In the genomic region with DNA sequence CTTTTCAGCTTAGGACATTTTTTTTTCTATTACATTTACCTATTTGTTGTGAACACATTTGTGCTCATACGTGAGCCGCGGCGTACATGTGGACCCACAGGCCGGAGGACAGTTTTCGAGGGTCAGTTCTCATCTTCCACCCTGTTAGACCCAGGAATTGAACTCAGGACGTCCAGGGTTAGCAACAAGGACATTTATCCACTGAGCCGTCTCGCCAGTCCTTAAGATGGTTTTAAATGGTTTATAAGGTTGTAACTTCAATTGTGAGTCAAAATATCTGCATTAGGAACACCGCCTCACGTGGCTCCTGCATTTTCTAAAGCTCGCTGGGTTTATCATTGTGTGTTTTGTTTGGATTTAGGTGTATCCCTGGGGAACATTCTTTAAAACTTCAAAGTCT, we compare ENCODE assay signal across 8 mouse cellular contexts. TPM values are rescaled to one million over a fixed set of nuclear protein-coding genes. Genes with fewer than 3 reads are reported as not detected.
DNase-seq lines count a peak whose midpoint lies in the region; ATAC-seq lines count a peak whose summit lies in the region.

No protein-coding gene starts in this region.

- WGBS in hindbrain, embryonic 11.5 days, result 47% methylated on average over 12 of the region's 12 CpGs
- 40% methylated on average over 12 of the region's 12 CpGs for WGBS in midbrain, embryonic 15.5 days

- no peak for ATAC-seq in hindbrain, embryonic 11.5 days (ENCODE audit: low FRiP score)
- ATAC-seq in midbrain, embryonic 15.5 days (replicated peaks), result no peak

- H3K4me3 ChIP-seq in hindbrain, embryonic 11.5 days (ENCODE audit: low read depth, low read length), result peak overlapping the region; percentile 48
- peak overlapping the region; percentile 63 for H3K4me3 ChIP-seq in midbrain, embryonic 15.5 days

- 0 out of 2 replicates have a peak, but pooled peaks cover 2% of the 10 kb centered on the region for H3K4me1 ChIP-seq in hindbrain, embryonic 11.5 days (replicated peaks; ENCODE audit: control insufficient read depth, insufficient read depth, low read length)
- peaks cover 16% of the 10 kb centered on the region for H3K4me1 ChIP-seq in midbrain, embryonic 15.5 days

- peak overlapping the region; percentile 67 for H3K9ac ChIP-seq in hindbrain, embryonic 11.5 days (ENCODE audit: low read depth, low read length)
- H3K9ac ChIP-seq in midbrain, embryonic 15.5 days, result peak overlapping the region; percentile 60

- H3K27ac ChIP-seq in hindbrain, embryonic 11.5 days (ENCODE audit: low read depth, low read length), result peak overlapping the region; percentile 82; the same call in 1 of the 2 replicates
- H3K27ac ChIP-seq in midbrain, embryonic 15.5 days, result peak overlapping the region; percentile 96

- no peaks in the 10 kb centered on the region for H3K9me3 ChIP-seq in hindbrain, embryonic 11.5 days (ENCODE audit: control insufficient read depth, low read length)
- H3K9me3 ChIP-seq in midbrain, embryonic 15.5 days, result no peaks in the 10 kb centered on the region

- H3K4me2 ChIP-seq in hindbrain, embryonic 11.5 days (replicated peaks; ENCODE audit: low read depth, low read length), result peak overlapping the region; percentile 44
- H3K4me2 ChIP-seq in midbrain, embryonic 15.5 days, result peak overlapping the region; percentile 52

- intact Hi-C loops in gastrocnemius, postnatal 14 days (cut with DNase I; ENCODE audit: low total_unique reads), result no loop called here

- no peaks in the 10 kb centered on the region for H3K36me3 ChIP-seq in hindbrain, embryonic 11.5 days (ENCODE audit: control insufficient read depth, insufficient read depth, low read length)
- H3K36me3 ChIP-seq in midbrain, embryonic 15.5 days (replicated peaks), result no peaks in the 10 kb centered on the region

- H3K27me3 ChIP-seq in hindbrain, embryonic 11.5 days (ENCODE audit: control insufficient read depth, insufficient read depth, low read length), result no peaks in the 10 kb centered on the region
- H3K27me3 ChIP-seq in midbrain, embryonic 15.5 days (replicated peaks), result no peaks in the 10 kb centered on the region

- DNase-seq in layer of hippocampus, adult 11-12 months (ENCODE audit: low spot score), result peak; percentile 13
- no peak for DNase-seq in layer of hippocampus, postnatal 36 days
- DNase-seq in c-Kit-positive CD71-positive TER-119-negative erythroid progenitor cells, embryonic 14.5 days (ENCODE audit: low read depth), result peak; percentile 5
- no peak for DNase-seq in hindbrain, embryonic 11.5 days (ENCODE audit: low spot score)
- no peak for DNase-seq in T-cell, adult 2 months (ENCODE audit: low spot score)
- DNase-seq in kidney, adult 8-10 months, result no peak
- no peak for DNase-seq in gastrocnemius, postnatal 14 days

RNA-seq across cellular contexts. Expression of a gene that starts 18.6 kb away (rescaled TPM):
- 10 to 100 TPM; 72.8 to 73.5 TPM for total RNA-seq in layer of hippocampus, postnatal 36 days (2021)
- polyA plus RNA-seq in hindbrain, embryonic 11.5 days (2014; fragmentation: Nextera tagmentation; extraction: Ambion mirVana), result 14.8 and 17.5 TPM in 2 replicates
- polyA plus RNA-seq in midbrain, embryonic 15.5 days (2015; fragmentation: Nextera tagmentation; extraction: Ambion mirVana), result 31.6 and 32.2 TPM in 2 replicates
- 1 to 10 TPM; 9.1 to 9.8 TPM for total RNA-seq in gastrocnemius, postnatal 14 days (2021)

RNA-seq across cellular contexts. Expression of a gene that starts 47.7 kb away (rescaled TPM):
- total RNA-seq in layer of hippocampus, postnatal 36 days (2021), result 10 to 100 TPM; 50.4 to 53.2 TPM
- 0.73 and 1.0 TPM in 2 replicates for polyA plus RNA-seq in hindbrain, embryonic 11.5 days (2014; fragmentation: Nextera tagmentation; extraction: Ambion mirVana)
- polyA plus RNA-seq in midbrain, embryonic 15.5 days (2015; fragmentation: Nextera tagmentation; extraction: Ambion mirVana), result 9.7 and 12.2 TPM in 2 replicates
- total RNA-seq in gastrocnemius, postnatal 14 days (2021), result 1 to 10 TPM in 1 of 2 experiments, under 1 TPM in 1; 0.84 to 1.3 TPM

Comparison
In these comparisons a context has a peak if more than half of its experiments do, and no peak if none do; other contexts are left out.
1. DNase-seq: peak in layer of hippocampus, adult 11-12 months (single experiment) and c-Kit-positive CD71-positive TER-119-negative erythroid progenitor cells, embryonic 14.5 days (single experiment); none in layer of hippocampus, postnatal 36 days (0 of 2), hindbrain, embryonic 11.5 days (single experiment), T-cell, adult 2 months (single experiment), kidney, adult 8-10 months (0 of 2) and gastrocnemius, postnatal 14 days (single experiment).
2. RNA of a gene that starts 18.6 kb away (total RNA-seq): 72.8 to 73.5 TPM in layer of hippocampus, postnatal 36 days; 9.1 to 9.8 TPM in gastrocnemius, postnatal 14 days; every median in the first group is over 4 times any median in the second.
3. RNA of a gene that starts 47.7 kb away (total RNA-seq): 50.4 to 53.2 TPM in layer of hippocampus, postnatal 36 days; 0.84 to 1.3 TPM in gastrocnemius, postnatal 14 days; every median in the first group is over 10 times any median in the second.